Mouse (Mus musculus): ENCODE data around the gene Zbtb18. TPM values are rescaled to one million over a fixed set of nuclear protein-coding genes. Genes with fewer than 3 reads are reported as not detected.

Zbtb18 gene
- polyA plus RNA-seq, 1 experiment, result 54.3 TPM

DNA sequence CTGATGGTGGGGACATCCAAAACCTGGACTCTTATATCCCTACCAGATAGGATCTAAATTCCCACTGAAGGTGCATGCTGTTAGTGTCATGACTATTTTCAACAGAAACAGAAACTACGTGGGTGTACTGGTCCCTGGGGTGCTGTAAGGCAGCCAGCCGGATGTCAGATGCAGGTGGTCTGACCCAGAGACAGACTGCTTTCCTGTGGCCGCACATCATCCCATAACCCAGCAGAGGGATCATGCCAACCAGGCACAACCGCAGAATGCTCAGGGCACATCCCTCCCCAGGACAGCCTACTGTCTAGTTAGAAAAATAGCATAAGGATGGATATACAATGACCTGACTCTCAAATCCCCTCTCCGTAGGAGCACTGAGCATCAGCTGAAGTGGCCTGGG lies 14.3 kb upstream of the Zbtb18 start:
- no peaks in the 10 kb centered on the region for H3K27me3 ChIP-seq (ENCODE audit: control insufficient read depth, insufficient read depth, insufficient read length)
- no peaks in the 10 kb centered on the region for H3K36me3 ChIP-seq (ENCODE audit: control insufficient read depth, insufficient read depth)
- TF ChIP-seq MAX (IDR thresholded peaks at IDR 0.05; ENCODE audit: low read depth), result no peak
- TF ChIP-seq POLR2A (IDR thresholded peaks at IDR 0.05; ENCODE audit: insufficient read length, low read depth), result no peak
- TF ChIP-seq REST (IDR thresholded peaks at IDR 0.05; ENCODE audit: insufficient read depth, insufficient read length), result no peak
- no peak for TF ChIP-seq POLR2AphosphoS2 (IDR thresholded peaks at IDR 0.05; ENCODE audit: insufficient read length, low read depth)
- no peak for TF ChIP-seq MYOG (IDR thresholded peaks at IDR 0.05; ENCODE audit: control insufficient read depth in 1 of 3, insufficient read depth in 1 of 3, insufficient read length in 2 of 3, low read depth in 2 of 3)
- no peak for TF ChIP-seq SRF (IDR thresholded peaks at IDR 0.05; ENCODE audit: control insufficient read depth, insufficient read length, low read depth)
- no peak for TF ChIP-seq E2F4 (IDR thresholded peaks at IDR 0.05; ENCODE audit: insufficient read depth)
- H3K4me3 ChIP-seq, result no peak overlapping the region
- H3K4me2 ChIP-seq (ENCODE audit: low read depth), result no peak overlapping the region
- H3ac ChIP-seq (ENCODE audit: control insufficient read depth, insufficient read length), result no peak overlapping the region
- no peaks in the 10 kb centered on the region for H3K79me2 ChIP-seq (ENCODE audit: control insufficient read depth, insufficient read depth)

DNA sequence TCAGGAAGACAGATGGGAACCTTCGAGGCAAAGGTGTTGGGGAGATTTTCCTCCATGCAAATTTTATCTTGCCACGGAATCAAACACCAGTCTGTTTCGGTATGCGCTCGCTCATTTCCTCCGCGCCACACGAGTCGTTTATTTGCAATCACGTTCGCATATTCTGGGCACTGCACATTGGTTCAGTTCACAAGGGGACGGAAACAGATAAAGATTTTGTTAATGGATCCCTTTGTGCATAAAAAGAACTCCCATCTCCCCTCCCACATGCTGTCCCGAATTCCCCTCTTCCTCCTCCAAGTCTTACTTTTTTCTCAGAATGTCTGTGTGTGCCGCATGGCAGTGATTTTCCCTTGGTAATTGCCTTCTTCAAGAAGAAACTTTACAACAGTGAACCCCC lies 13.8 kb upstream of the Zbtb18 start:
- no peaks in the 10 kb centered on the region for H3K79me2 ChIP-seq (ENCODE audit: control insufficient read depth, insufficient read depth)
- H3K4me2 ChIP-seq (ENCODE audit: low read depth), result no peak overlapping the region
- no peaks in the 10 kb centered on the region for H3K27me3 ChIP-seq (ENCODE audit: control insufficient read depth, insufficient read depth, insufficient read length)
- no peak for TF ChIP-seq REST (IDR thresholded peaks at IDR 0.05; ENCODE audit: insufficient read depth, insufficient read length)
- no peak for TF ChIP-seq SRF (IDR thresholded peaks at IDR 0.05; ENCODE audit: control insufficient read depth, insufficient read length, low read depth)
- no peak overlapping the region for H3K4me3 ChIP-seq
- H3K36me3 ChIP-seq (ENCODE audit: control insufficient read depth, insufficient read depth), result no peaks in the 10 kb centered on the region
- H3ac ChIP-seq (ENCODE audit: control insufficient read depth, insufficient read length), result no peak overlapping the region

DNA sequence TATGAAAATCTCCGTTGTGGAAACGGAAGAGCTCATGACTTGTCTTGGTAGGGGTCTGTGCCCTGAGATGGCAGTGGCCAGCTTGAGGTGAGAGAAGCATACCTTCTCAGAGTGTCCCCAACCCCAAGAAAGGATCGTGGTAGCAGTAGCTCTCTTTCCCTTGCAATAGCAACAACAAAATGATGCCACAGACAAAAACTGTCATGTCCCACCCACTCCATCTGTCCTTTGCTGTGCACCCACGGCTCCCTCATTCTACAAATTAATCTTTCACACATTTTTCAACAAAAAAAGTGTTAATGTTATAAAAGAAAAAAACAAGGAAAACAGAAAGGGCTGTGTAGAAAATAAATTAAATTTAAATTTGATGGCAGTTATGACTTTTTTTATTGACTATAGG lies 13.1 kb upstream of the Zbtb18 start:
- no peaks in the 10 kb centered on the region for H3K27me3 ChIP-seq (ENCODE audit: control insufficient read depth, insufficient read depth, insufficient read length)
- no peak for TF ChIP-seq POLR2AphosphoS2 (IDR thresholded peaks at IDR 0.05; ENCODE audit: insufficient read length, low read depth)
- no peak for TF ChIP-seq TCF3 (IDR thresholded peaks at IDR 0.05; ENCODE audit: insufficient read length, low read depth)
- no peak for TF ChIP-seq CEBPB (IDR thresholded peaks at IDR 0.05; ENCODE audit: insufficient read depth, poor library complexity, severe bottlenecking)
- no peak for TF ChIP-seq REST (IDR thresholded peaks at IDR 0.05; ENCODE audit: insufficient read depth, insufficient read length)
- no peak for TF ChIP-seq E2F4 (IDR thresholded peaks at IDR 0.05; ENCODE audit: insufficient read depth)
- no peak for TF ChIP-seq MYOD1 (IDR thresholded peaks at IDR 0.05; ENCODE audit: control insufficient read depth in 1 of 3, insufficient read length in 2 of 3, low read depth in 2 of 3)
- no peak for TF ChIP-seq MYOG (IDR thresholded peaks at IDR 0.05; ENCODE audit: control insufficient read depth in 1 of 3, insufficient read depth in 1 of 3, insufficient read length in 2 of 3, low read depth in 2 of 3)
- no peak for TF ChIP-seq SRF (IDR thresholded peaks at IDR 0.05; ENCODE audit: control insufficient read depth, insufficient read length, low read depth)
- no peak for TF ChIP-seq POLR2A (IDR thresholded peaks at IDR 0.05; ENCODE audit: insufficient read length, low read depth)
- TF ChIP-seq USF1 (IDR thresholded peaks at IDR 0.05; ENCODE audit: low read depth), result no peak
- TF ChIP-seq MAX (IDR thresholded peaks at IDR 0.05; ENCODE audit: low read depth), result no peak
- TF ChIP-seq TCF12 (IDR thresholded peaks at IDR 0.05; ENCODE audit: insufficient read depth, poor library complexity, severe bottlenecking), result no peak
- H3K4me2 ChIP-seq (ENCODE audit: low read depth), result no peak overlapping the region
- H3K79me2 ChIP-seq (ENCODE audit: control insufficient read depth, insufficient read depth), result no peaks in the 10 kb centered on the region
- no peak overlapping the region for H3K4me3 ChIP-seq
- no peaks in the 10 kb centered on the region for H3K36me3 ChIP-seq (ENCODE audit: control insufficient read depth, insufficient read depth)
- H3ac ChIP-seq (ENCODE audit: control insufficient read depth, insufficient read length), result no peak overlapping the region

DNA sequence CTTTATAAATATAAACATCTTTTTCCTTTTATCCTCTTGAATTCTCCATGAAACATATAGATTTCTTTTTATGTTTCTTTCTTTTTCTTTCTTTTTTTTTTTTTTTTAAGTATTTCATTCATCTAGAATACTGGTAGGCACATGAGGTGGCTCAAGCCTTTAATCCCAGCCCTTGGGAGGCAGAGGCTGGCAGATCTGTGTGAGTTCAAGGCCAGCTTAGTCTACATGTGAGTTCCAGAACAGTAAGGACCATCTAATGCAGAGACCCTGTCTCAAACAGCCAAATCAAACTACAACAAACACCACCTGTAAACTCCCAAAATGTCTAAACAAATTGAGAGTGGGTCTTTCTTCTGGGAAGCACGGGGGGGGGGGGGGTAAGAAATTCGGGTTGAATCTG lies 1.7 kb upstream of the Zbtb18 start:
- no peaks in the 10 kb centered on the region for H3K36me3 ChIP-seq (ENCODE audit: control insufficient read depth, insufficient read depth)
- peak overlapping the region; percentile 35 for H3K4me3 ChIP-seq
- peaks cover 26% of the 10 kb centered on the region for H3K79me2 ChIP-seq (ENCODE audit: control insufficient read depth, insufficient read depth)
- H3ac ChIP-seq (ENCODE audit: control insufficient read depth, insufficient read length), result no peak overlapping the region
- TF ChIP-seq POLR2AphosphoS2 (IDR thresholded peaks at IDR 0.05; ENCODE audit: insufficient read length, low read depth) (no peak), SRF (IDR thresholded peaks at IDR 0.05; ENCODE audit: control insufficient read depth, insufficient read length, low read depth) (no peak), CEBPB (IDR thresholded peaks at IDR 0.05; ENCODE audit: insufficient read depth, poor library complexity, severe bottlenecking) (no peak), E2F4 (IDR thresholded peaks at IDR 0.05; ENCODE audit: insufficient read depth) (no peak), USF1 (IDR thresholded peaks at IDR 0.05; ENCODE audit: low read depth) (no peak)
- no peaks in the 10 kb centered on the region for H3K27me3 ChIP-seq (ENCODE audit: control insufficient read depth, insufficient read depth, insufficient read length)
- H3K4me2 ChIP-seq (ENCODE audit: low read depth), result no peak overlapping the region

DNA sequence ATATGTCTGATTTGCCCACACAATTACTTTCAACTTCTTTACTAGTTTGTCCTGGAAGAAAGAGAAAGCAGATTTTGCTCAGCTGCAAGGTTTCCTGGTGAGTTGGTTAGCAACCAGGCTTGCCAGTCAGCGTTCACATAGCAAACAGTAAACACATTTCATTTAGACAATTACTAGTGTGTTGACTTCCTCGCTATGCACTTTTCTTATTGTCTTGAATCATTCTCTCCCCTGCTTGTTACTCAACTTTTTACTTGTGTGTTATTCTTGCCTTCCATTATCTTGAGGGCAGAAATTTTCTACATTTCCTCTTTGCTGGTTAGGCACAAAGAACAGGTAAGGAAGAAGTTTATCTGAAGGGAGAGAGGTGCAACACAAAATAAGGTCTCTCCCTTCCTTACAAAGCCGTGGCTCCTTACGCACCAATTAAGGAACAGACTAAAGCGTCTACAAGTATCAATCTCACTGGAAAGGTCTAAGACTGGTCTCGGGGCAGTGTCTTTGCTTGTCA lies 1.1 kb upstream of the Zbtb18 start:
- TF ChIP-seq MYOG (IDR thresholded peaks at IDR 0.05; ENCODE audit: control insufficient read depth in 1 of 3, insufficient read depth in 1 of 3, insufficient read length in 2 of 3, low read depth in 2 of 3), result no peak
- H3K27me3 ChIP-seq (ENCODE audit: control insufficient read depth, insufficient read depth, insufficient read length), result no peaks in the 10 kb centered on the region
- H3K36me3 ChIP-seq (ENCODE audit: control insufficient read depth, insufficient read depth), result no peaks in the 10 kb centered on the region
- H3K4me3 ChIP-seq, result peak overlapping the region; percentile 35
- H3ac ChIP-seq (ENCODE audit: control insufficient read depth, insufficient read length), result peak overlapping the region; percentile 89
- H3K79me2 ChIP-seq (ENCODE audit: control insufficient read depth, insufficient read depth), result peaks cover 32% of the 10 kb centered on the region
- peak overlapping the region; percentile 88 for H3K4me2 ChIP-seq (ENCODE audit: low read depth)
